Mouse (Mus musculus): ENCODE data around the gene Dhrs7. TPM values are rescaled to one million over a fixed set of nuclear protein-coding genes. Genes with fewer than 3 reads are reported as not detected.

Dhrs7 gene
- polyA plus RNA-seq (2015; fragmentation: Nextera tagmentation; extraction: Ambion mirVana): 102 and 111 TPM in 2 replicates

DNA sequence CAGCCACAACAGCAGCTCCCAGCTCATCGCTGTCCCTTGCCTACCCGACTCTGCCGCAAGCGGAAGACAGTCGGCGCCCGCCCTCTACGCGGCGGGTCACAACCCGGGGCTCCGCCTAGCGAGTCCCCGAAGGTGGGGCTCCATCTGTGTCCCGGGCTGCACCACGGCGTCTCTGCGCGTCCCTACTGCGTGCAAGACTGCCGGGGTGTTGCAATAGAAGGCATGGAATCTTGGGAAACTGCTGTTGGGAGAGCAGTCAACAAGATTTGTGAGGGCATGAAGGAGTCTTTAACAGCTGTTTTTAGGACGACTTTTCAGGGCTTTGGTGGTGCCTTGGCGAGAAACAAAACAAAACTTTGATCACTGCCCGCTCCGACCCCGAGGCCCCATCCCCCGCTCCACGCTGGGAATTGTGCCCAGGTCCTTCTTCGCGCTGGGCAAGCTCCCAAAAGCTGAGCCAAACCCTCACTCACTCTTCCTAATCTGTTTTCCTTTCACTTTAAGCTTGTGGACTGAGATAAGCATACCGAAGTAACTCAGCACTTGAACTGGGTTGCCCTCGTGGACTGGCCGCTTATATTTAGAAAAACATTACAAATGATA is at the start of gene Dhrs7:
Dhrs7 (minus strand) TSS at position 175 of the 603 bp plus-strand sequence.
- no peaks in the 10 kb centered on the region for H3K27me3 ChIP-seq (replicated peaks; ENCODE audit: insufficient read depth, low read length)
- H3K9me3 ChIP-seq (ENCODE audit: low read length): no peaks in the 10 kb centered on the region
- H3K4me1 ChIP-seq (ENCODE audit: insufficient read depth, low read depth, low read length): peaks cover 6% of the 10 kb centered on the region
- H3K4me2 ChIP-seq (replicated peaks; ENCODE audit: low read depth, low read length): peak within 1 kb of the TSS; percentile 79
- TF ChIP-seq EP300 (IDR thresholded peaks at IDR 0.05) (peak; percentile 74), CTCF (IDR thresholded peaks at IDR 0.05) (peak; percentile 68)
- peak; percentile 99 for ATAC-seq
- no peaks in the 10 kb centered on the region for H3K36me3 ChIP-seq (ENCODE audit: insufficient read depth, low read length)
- H3K4me3 ChIP-seq (ENCODE audit: low read depth, low read length): peak within 1 kb of the TSS; percentile 58
- H3K27ac ChIP-seq (ENCODE audit: low read length): peak within 1 kb of the TSS; percentile 93
- under 1% methylated on average over 33 of the region's 33 CpGs for WGBS
- DNase-seq (ENCODE audit: low spot score): peak; percentile 97
- peak within 1 kb of the TSS; percentile 50 for H3K9ac ChIP-seq (replicated peaks; ENCODE audit: low read depth)

- H3K9me3 ChIP-seq (ENCODE audit: low read length): no peaks in the 10 kb centered on the region
- H3K9ac ChIP-seq (replicated peaks; ENCODE audit: low read depth): no peak overlapping the region
- no peaks in the 10 kb centered on the region for H3K36me3 ChIP-seq (ENCODE audit: insufficient read depth, low read length)
- H3K4me1 ChIP-seq (ENCODE audit: insufficient read depth, low read depth, low read length): no peaks in the 10 kb centered on the region
- no peak overlapping the region for H3K4me2 ChIP-seq (replicated peaks; ENCODE audit: low read depth, low read length)
- H3K27ac ChIP-seq (ENCODE audit: low read length): no peak overlapping the region
- no peak for ATAC-seq
- no peak for DNase-seq (ENCODE audit: low spot score)
- H3K27me3 ChIP-seq (replicated peaks; ENCODE audit: insufficient read depth, low read length): no peaks in the 10 kb centered on the region
- 90% methylated on average over 3 of the region's 3 CpGs for WGBS
- TF ChIP-seq CTCF (IDR thresholded peaks at IDR 0.05) (no peak), EP300 (IDR thresholded peaks at IDR 0.05) (no peak)
- no peak overlapping the region for H3K4me3 ChIP-seq (ENCODE audit: low read depth, low read length)
Measured at GRCm38 (mm10) chr12:72709981-72710380, 45.3 kb upstream of the Dhrs7 start.

DNA sequence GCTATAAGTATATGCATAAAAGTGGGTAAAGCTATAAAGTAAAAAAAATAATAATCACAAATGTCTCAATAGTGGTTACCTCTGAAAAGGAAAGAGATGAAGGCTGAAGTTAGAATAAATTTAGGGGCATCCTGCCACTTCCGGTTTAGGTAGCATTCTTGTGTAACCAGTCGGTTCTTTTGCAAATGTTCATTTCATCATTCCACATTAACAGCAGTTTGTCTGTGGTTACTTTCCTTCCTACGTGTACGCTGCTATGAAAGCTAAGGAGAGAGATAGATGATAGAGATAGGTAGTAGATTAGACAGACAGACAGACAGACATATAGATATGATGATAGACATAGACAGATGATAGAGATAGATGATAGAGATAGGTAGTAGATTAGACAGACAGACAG is 39.4 kb upstream of the Dhrs7 start:
- no peak overlapping the region for H3K4me3 ChIP-seq (ENCODE audit: low read depth, low read length)
- no peak overlapping the region for H3K4me2 ChIP-seq (replicated peaks; ENCODE audit: low read depth, low read length)
- TF ChIP-seq EP300 (IDR thresholded peaks at IDR 0.05) (no peak), CTCF (IDR thresholded peaks at IDR 0.05) (no peak)
- ATAC-seq (no peak), DNase-seq (ENCODE audit: low spot score) (no peak)
- no peak overlapping the region for H3K9ac ChIP-seq (replicated peaks; ENCODE audit: low read depth)
- no peaks in the 10 kb centered on the region for H3K27me3 ChIP-seq (replicated peaks; ENCODE audit: insufficient read depth, low read length)
- H3K4me1 ChIP-seq (ENCODE audit: insufficient read depth, low read depth, low read length): no peaks in the 10 kb centered on the region
- H3K27ac ChIP-seq (ENCODE audit: low read length): no peak overlapping the region
- H3K36me3 ChIP-seq (ENCODE audit: insufficient read depth, low read length): no peaks in the 10 kb centered on the region
- H3K9me3 ChIP-seq (ENCODE audit: low read length): no peaks in the 10 kb centered on the region
- WGBS: 86% methylated on average over 4 of the region's 4 CpGs

DNA sequence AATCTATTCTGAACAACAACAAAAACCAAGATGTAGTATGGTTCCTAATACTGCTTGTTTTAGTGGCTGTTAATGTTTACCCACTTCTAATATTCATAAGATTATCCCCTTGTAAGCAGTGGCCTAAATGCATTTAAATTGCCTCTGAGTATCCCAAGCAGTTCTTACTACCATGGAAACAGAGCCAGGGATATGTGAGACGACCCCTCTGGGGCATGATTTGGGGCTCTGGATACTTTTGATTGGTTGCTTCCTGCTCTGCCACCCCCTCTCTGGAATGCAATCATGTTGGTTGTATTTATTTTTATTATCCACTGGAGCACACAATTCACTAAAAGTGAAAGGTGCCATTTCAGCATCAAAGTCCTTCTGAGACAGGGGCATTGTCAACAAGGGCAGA is 35.3 kb upstream of the Dhrs7 start:
- 32% methylated on average over 1 of the region's 1 CpGs for WGBS
- no peak for DNase-seq (ENCODE audit: low spot score)

GRCm38 (mm10) chr12:72694901-72695463 is 30.3 kb upstream of the Dhrs7 start:
- no peaks in the 10 kb centered on the region for H3K36me3 ChIP-seq (ENCODE audit: insufficient read depth, low read length)
- no peak overlapping the region for H3K9ac ChIP-seq (replicated peaks; ENCODE audit: low read depth)
- TF ChIP-seq CTCF (IDR thresholded peaks at IDR 0.05) (peak; percentile 58), EP300 (IDR thresholded peaks at IDR 0.05) (no peak)
- DNase-seq (ENCODE audit: low spot score) (peak; percentile 17), ATAC-seq (no peak)
- H3K27me3 ChIP-seq (replicated peaks; ENCODE audit: insufficient read depth, low read length): no peaks in the 10 kb centered on the region
- WGBS: 15% methylated on average over 9 of the region's 9 CpGs
- H3K9me3 ChIP-seq (ENCODE audit: low read length): no peaks in the 10 kb centered on the region
- no peak overlapping the region for H3K27ac ChIP-seq (ENCODE audit: low read length)
- no peaks in the 10 kb centered on the region for H3K4me1 ChIP-seq (ENCODE audit: insufficient read depth, low read depth, low read length)
- no peak overlapping the region for H3K4me2 ChIP-seq (replicated peaks; ENCODE audit: low read depth, low read length)
- no peak overlapping the region for H3K4me3 ChIP-seq (ENCODE audit: low read depth, low read length)

More for the DNA sequence above, 35.3 kb upstream of the Dhrs7 start:
- no peak overlapping the region for H3K9ac ChIP-seq (replicated peaks; ENCODE audit: low read depth)
- H3K36me3 ChIP-seq (ENCODE audit: insufficient read depth, low read length): no peaks in the 10 kb centered on the region
- no peak overlapping the region for H3K4me2 ChIP-seq (replicated peaks; ENCODE audit: low read depth, low read length)
- no peaks in the 10 kb centered on the region for H3K9me3 ChIP-seq (ENCODE audit: low read length)
- H3K27ac ChIP-seq (ENCODE audit: low read length): no peak overlapping the region
- no peaks in the 10 kb centered on the region for H3K4me1 ChIP-seq (ENCODE audit: insufficient read depth, low read depth, low read length)
- TF ChIP-seq CTCF (IDR thresholded peaks at IDR 0.05): no peak
- no peak for TF ChIP-seq EP300 (IDR thresholded peaks at IDR 0.05)
- no peaks in the 10 kb centered on the region for H3K27me3 ChIP-seq (replicated peaks; ENCODE audit: insufficient read depth, low read length)
- no peak overlapping the region for H3K4me3 ChIP-seq (ENCODE audit: low read depth, low read length)
- ATAC-seq: no peak

DNA sequence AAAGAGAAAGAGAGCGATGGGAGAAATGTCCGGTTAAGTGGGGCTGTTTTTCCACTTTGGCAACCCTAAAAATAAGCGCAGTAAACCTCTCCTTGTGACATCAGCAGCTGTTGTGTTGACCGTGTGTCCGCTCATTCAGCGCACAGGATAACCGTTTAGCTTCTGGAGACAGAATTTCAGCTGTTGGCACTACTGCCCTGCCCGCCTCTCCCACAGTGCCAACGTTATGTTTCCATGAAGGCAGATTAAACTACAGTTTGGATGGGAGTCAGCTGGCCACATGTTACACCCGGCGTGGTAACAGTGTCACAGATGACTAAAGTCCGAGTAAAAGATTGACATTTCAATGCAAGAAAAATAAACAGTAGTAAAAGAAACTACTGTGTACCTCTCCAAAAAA is 29.7 kb upstream of the Dhrs7 start:
- peak; percentile 14 for ATAC-seq

More for the DNA sequence above, 29.7 kb upstream of the Dhrs7 start:
- H3K27me3 ChIP-seq (replicated peaks; ENCODE audit: insufficient read depth, low read length): no peaks in the 10 kb centered on the region
- no peaks in the 10 kb centered on the region for H3K4me1 ChIP-seq (ENCODE audit: insufficient read depth, low read depth, low read length)
- H3K4me3 ChIP-seq (ENCODE audit: low read depth, low read length): no peak overlapping the region
- no peaks in the 10 kb centered on the region for H3K9me3 ChIP-seq (ENCODE audit: low read length)
- 53% methylated on average over 12 of the region's 12 CpGs for WGBS
- H3K4me2 ChIP-seq (replicated peaks; ENCODE audit: low read depth, low read length): peak overlapping the region; percentile 11; the same call in 1 of the 2 replicates
- no peaks in the 10 kb centered on the region for H3K36me3 ChIP-seq (ENCODE audit: insufficient read depth, low read length)
- peak; percentile 15 for DNase-seq (ENCODE audit: low spot score)
- H3K9ac ChIP-seq (replicated peaks; ENCODE audit: low read depth): no peak overlapping the region
- TF ChIP-seq CTCF (IDR thresholded peaks at IDR 0.05): no peak
- no peak for TF ChIP-seq EP300 (IDR thresholded peaks at IDR 0.05)
- H3K27ac ChIP-seq (ENCODE audit: low read length): no peak overlapping the region

Measured in lung, postnatal 0 days (tissue).